Mouse (Mus musculus) neural tube, embryonic 11.5 days (tissue): Measurements from ENCODE around the gene Xkr7. TPM values are rescaled to one million over a fixed set of nuclear protein-coding genes. Genes with fewer than 3 reads are reported as not detected.

ENCODE experiments used
- ATAC-seq: fragments of 200-750 bp; cut with Nextera tagmentation; 2 replicates; pipeline ENCODE4 v1.8.0; 2017; ENCODE audit warnings: moderate number of reproducible peaks, mild to moderate bottlenecking, moderate TSS enrichment, moderate library complexity; ENCODE audit not compliant: insufficient read depth, low FRiP score, low TSS enrichment
- DNase-seq: peaks from one replicate; pipeline ENCODE4 v3.0.0-alpha.2; 2015; ENCODE audit warnings: low spot score
- H3K27ac ChIP-seq: fragments of 300-500 bp; sonication (generic); 2 replicates; pipeline ENCODE4 v1.5.1; 2014; ENCODE audit warnings: low read depth, mild to moderate bottlenecking, low read length
- H3K27me3 ChIP-seq: fragments of 300-500 bp; sonication (generic); 2 replicates; pipeline ENCODE4 v1.6.1; 2014; ENCODE audit warnings: mild to moderate bottlenecking, low read length, mixed read lengths; ENCODE audit not compliant: control insufficient read depth, insufficient read depth
- H3K36me3 ChIP-seq: fragments of 300-500 bp; sonication (generic); 2 replicates; pipeline ENCODE4 v1.6.1; 2014; ENCODE audit warnings: mild to moderate bottlenecking, low read length, moderate library complexity, mixed read lengths; ENCODE audit not compliant: control insufficient read depth, insufficient read depth
- H3K4me1 ChIP-seq: fragments of 300-500 bp; sonication (generic); 2 replicates; pipeline ENCODE4 v1.6.1; 2014; ENCODE audit warnings: low read length, mixed read lengths; ENCODE audit not compliant: control insufficient read depth, insufficient read depth
- H3K4me2 ChIP-seq: fragments of 300-500 bp; sonication (generic); 2 replicates; pipeline ENCODE4 v1.6.1; 2014; ENCODE audit warnings: low read depth, mild to moderate bottlenecking, moderate library complexity
- H3K4me3 ChIP-seq: fragments of 300-500 bp; sonication (generic); 2 replicates; pipeline ENCODE4 v1.5.1; 2014; ENCODE audit warnings: low read depth, low read length
- H3K9ac ChIP-seq: fragments of 300-500 bp; sonication (generic); 2 replicates; pipeline ENCODE4 v1.6.1; 2014; ENCODE audit warnings: mild to moderate bottlenecking, low read length
- H3K9me3 ChIP-seq: fragments of 300-500 bp; sonication (generic); 2 replicates; pipeline ENCODE4 v1.6.1; 2016; ENCODE audit warnings: low read length; ENCODE audit not compliant: control insufficient read depth
- WGBS: fragments of 180-500 bp; shearing (Covaris S2); extraction: QIAGEN DNeasy Blood & Tissue Kit; methylation state at CpG from one replicate; pipeline ENCODE4 v1.1.7; 2014; 5-methylcytosine and 5-hydroxymethylcytosine counted together
- polyA plus RNA-seq: library from polyadenylated mRNA; unstranded; fragments of >200 nt; fragmentation: Nextera tagmentation; extraction: Ambion mirVana; gene quantifications from 2 replicates; pipeline ENCODE4 v1.2.1, GENCODE M21; 2014

Gene Xkr7
- polyA plus RNA-seq, 1 experiment from 2014 or later, result 0.99 TPM

DNA sequence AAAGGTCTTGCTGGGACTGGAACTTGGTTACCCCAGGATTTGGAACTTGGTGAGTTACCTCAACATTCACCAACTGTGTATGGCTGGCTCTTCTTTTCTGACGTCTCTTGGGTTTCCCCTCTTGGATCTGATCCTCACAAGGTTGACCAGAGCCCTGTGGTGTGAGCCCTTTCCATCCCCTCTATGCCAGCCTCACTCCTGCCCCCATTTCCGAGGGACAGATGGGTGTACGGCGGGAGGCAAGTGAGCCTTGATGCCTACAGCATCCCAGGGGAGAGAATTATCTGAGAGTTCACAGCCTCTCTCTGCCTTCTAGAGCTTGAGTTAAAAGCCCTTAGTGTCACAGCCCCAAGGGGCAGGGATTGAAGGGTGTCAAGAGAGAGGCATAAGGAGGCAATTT is 4.2 kb upstream of the Xkr7 start:
- no peak overlapping the region for H3K27ac ChIP-seq
- no peaks in the 10 kb centered on the region for H3K36me3 ChIP-seq
- H3K9me3 ChIP-seq, result no peaks in the 10 kb centered on the region
- H3K4me2 ChIP-seq, result no peak overlapping the region
- ATAC-seq, result no peak
- no peak overlapping the region for H3K9ac ChIP-seq
- H3K4me1 ChIP-seq, result peaks cover 3% of the 10 kb centered on the region; the same call in 1 of the 2 replicates
- no peak overlapping the region for H3K4me3 ChIP-seq
- H3K27me3 ChIP-seq, result peaks cover 19% of the 10 kb centered on the region
- WGBS, result 51% methylated on average over 4 of the region's 4 CpGs
- DNase-seq, result no peak

DNA sequence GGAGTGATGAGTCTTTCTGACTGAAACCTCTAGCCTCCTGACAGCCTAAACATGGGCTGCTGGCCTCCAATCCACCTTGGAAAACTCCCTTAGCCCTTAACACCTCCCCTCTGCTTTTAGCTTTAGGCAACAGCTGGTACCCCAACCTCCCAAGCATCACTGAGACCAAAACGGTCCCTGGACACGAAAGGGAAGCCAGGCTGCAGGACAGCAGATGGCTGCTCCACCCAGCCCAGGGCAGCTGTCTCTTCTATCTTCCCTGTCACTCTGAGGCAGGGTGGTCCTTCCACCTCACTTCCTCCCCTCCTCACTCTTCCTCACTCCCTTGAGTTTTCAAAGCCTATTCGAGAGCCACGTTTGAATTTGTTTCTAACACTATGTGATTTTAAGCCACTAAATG is 1.2 kb upstream of the Xkr7 start:
- Histone ChIP-seq H3K4me2 (no peak overlapping the region), H3K4me3 (no peak overlapping the region), H3K4me1 (peaks cover 3% of the 10 kb centered on the region; the same call in 1 of the 2 replicates), H3K36me3 (no peaks in the 10 kb centered on the region), H3K27me3 (peaks cover 21% of the 10 kb centered on the region), H3K27ac (no peak overlapping the region), H3K9me3 (no peaks in the 10 kb centered on the region), H3K9ac (no peak overlapping the region)
- 18% methylated on average over 4 of the region's 4 CpGs for WGBS
- DNase-seq, result no peak
- ATAC-seq, result no peak

DNA sequence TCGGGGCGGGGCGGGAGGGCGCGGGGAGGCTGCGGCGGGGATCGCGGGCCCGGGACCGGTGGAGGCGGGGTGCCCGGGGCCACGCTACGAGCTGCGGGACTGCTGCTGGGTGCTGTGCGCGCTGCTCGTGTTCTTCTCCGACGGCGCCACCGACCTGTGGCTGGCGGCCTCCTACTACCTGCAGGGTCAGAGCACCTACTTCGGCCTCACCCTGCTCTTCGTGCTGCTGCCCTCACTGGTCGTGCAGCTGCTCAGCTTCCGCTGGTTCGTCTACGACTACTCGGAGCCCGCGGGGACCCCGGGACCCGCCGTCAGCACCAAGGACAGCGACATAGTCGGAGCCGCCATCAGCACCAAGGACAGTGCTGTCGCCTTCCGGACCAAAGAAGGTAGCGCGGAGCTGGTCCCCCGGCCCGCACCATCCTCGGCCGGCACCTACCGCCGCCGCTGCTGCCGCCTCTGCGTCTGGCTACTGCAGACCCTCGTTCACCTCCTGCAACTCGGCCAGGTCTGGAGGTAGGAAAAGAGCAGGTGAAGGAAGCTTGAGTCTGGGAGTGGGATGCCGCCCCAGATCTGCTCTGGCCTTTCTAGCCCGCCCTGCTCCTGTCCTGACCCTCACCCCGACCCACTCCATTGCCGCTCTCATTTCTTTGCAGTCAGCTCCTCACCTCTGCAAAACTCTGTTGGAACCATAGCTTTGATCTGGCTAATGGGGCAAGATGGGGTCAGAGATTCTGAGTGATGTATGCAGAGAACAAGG is 611 bp downstream of the Xkr7 start:
- no peaks in the 10 kb centered on the region for H3K36me3 ChIP-seq
- peak overlapping the region; percentile 65 for H3K27ac ChIP-seq
- WGBS, result 1% methylated on average over 39 of the region's 58 CpGs
- H3K9me3 ChIP-seq, result no peaks in the 10 kb centered on the region
- H3K4me1 ChIP-seq, result peaks cover 3% of the 10 kb centered on the region; the same call in 1 of the 2 replicates
- ATAC-seq (peak; percentile 70), DNase-seq (peak; percentile 88)
- H3K27me3 ChIP-seq, result peaks cover 21% of the 10 kb centered on the region
- H3K9ac ChIP-seq, result peak overlapping the region; percentile 44
- peak overlapping the region; percentile 51 for H3K4me3 ChIP-seq
- peak overlapping the region; percentile 64 for H3K4me2 ChIP-seq

DNA sequence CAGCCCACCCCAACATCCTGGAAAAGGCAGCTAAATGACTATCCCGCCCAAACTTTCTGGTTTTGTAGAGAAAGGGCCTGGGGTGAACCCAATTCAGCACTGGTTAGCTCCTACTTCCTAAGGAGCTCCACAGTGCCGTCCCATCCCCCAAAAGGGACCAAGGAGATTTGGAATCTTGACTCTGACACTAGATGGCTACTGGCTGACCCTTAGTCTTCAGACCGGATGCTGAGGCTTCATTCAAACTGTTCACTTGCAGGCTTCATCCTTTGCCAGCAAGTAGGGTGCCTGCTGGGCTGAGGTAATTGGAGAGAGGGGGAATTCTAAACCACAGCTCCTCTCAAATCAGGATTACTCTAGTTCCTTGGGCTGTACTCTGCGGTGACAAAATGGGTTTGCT is 1.3 kb downstream of the Xkr7 start:
- Histone ChIP-seq H3K27me3 (peaks cover 21% of the 10 kb centered on the region), H3K36me3 (no peaks in the 10 kb centered on the region), H3K27ac (no peak overlapping the region), H3K4me3 (peak overlapping the region; percentile 51), H3K9ac (0 out of 2 replicates have a peak overlapping the region, but pooled peaks have one; percentile 44), H3K4me2 (peak overlapping the region; percentile 64), H3K4me1 (peaks cover 3% of the 10 kb centered on the region; the same call in 1 of the 2 replicates), H3K9me3 (no peaks in the 10 kb centered on the region)
- 13% methylated on average over 4 of the region's 4 CpGs for WGBS
- no peak for DNase-seq
- ATAC-seq, result no peak

DNA sequence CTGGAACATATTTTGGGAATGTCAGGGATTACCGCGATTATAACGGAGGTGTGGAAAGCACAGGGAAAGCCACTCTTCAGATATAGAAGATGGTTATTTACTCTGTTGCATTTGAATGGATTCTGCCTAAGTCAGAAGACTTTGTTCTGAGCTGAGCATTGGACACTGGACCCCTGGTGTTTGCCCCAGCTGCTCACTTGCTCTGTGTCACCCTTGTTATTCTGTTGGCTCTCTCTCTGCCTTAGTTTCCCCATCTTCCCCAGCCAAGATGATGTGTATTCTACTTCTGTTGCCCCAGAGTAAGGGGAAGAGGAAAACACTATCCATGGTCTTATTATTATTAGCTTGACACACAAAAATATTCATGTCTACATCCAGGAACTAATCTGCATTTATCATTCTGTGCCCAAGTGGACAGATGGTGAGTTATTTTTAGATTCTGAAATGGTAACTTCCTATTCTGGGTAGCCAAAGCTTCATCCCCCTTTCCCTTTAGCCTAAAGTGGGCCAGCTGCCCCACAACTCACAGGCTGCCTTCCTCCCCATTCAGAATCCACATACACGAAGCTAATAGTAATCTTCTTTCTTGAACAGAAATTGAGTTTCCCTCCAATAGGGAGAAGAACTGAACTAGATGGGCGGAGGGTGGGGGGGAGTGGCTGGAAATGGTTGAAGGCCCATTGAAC is 2.0 kb downstream of the Xkr7 start:
- Histone ChIP-seq H3K4me2 (peak overlapping the region; percentile 64), H3K4me3 (peak overlapping the region; percentile 51), H3K9me3 (no peaks in the 10 kb centered on the region), H3K4me1 (peaks cover 3% of the 10 kb centered on the region; the same call in 1 of the 2 replicates), H3K36me3 (no peaks in the 10 kb centered on the region), H3K27ac (no peak overlapping the region), H3K9ac (no peak overlapping the region), H3K27me3 (peaks cover 21% of the 10 kb centered on the region)
- WGBS, result 75% methylated on average over 5 of the region's 5 CpGs
- ATAC-seq (no peak), DNase-seq (no peak)

DNA sequence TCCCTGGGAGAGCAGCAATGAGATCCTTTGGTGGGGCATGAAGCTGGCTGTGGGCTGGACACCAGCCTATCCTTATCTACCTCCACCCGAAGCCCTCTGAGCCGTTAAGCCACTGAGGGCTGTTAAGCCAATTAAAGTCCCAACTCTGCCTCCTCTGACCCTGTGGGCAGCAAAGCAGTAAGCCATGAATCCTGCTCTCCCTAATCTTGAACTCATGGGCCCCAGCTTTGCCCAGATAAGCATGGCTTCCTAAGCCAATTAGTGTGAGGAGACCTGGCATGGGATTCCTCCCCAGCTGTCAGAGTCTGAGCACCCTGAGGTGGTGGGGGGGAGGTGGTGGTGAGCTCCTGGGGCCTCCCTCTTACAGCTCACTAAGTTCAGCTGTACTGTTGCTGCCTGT is 5.0 kb downstream of the Xkr7 start:
- Histone ChIP-seq H3K36me3 (no peaks in the 10 kb centered on the region), H3K9ac (no peak overlapping the region), H3K4me1 (peaks cover 2% of the 10 kb centered on the region; the same call in 1 of the 2 replicates), H3K4me3 (no peak overlapping the region), H3K4me2 (no peak overlapping the region), H3K27ac (no peak overlapping the region), H3K9me3 (no peaks in the 10 kb centered on the region), H3K27me3 (peaks cover 8% of the 10 kb centered on the region)
- WGBS, result 35% methylated on average over 2 of the region's 2 CpGs
- ATAC-seq, result no peak
- DNase-seq, result no peak

DNA sequence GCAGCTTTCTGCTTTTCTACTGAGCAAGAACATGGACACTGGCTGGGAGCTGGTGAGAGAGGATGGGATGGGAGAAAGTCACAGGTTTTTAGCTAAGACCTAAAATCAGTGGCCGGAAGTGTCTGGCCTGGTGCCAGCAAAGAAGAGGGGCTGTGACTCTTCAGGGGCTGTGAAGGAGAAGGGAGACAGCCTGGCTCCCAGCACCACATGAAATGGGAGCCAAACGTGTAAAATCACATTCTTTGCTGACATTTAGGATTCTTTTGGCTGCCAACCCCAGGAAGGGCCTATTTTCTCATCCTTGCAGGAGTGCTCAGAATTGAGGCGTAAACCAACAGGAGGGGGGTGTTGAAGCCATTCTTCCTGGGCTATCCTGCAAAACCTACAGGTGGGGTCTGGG is 12.2 kb downstream of the Xkr7 start:
- ATAC-seq, result no peak
- H3K27me3 ChIP-seq, result no peaks in the 10 kb centered on the region
- no peaks in the 10 kb centered on the region for H3K36me3 ChIP-seq
- no peak for DNase-seq
- no peak overlapping the region for H3K9ac ChIP-seq
- 67% methylated on average over 3 of the region's 3 CpGs for WGBS
- H3K27ac ChIP-seq, result no peak overlapping the region
- H3K4me3 ChIP-seq, result no peak overlapping the region
- no peak overlapping the region for H3K4me2 ChIP-seq
- H3K4me1 ChIP-seq, result no peaks in the 10 kb centered on the region; the same call in 1 of the 2 replicates
- H3K9me3 ChIP-seq, result no peaks in the 10 kb centered on the region

DNA sequence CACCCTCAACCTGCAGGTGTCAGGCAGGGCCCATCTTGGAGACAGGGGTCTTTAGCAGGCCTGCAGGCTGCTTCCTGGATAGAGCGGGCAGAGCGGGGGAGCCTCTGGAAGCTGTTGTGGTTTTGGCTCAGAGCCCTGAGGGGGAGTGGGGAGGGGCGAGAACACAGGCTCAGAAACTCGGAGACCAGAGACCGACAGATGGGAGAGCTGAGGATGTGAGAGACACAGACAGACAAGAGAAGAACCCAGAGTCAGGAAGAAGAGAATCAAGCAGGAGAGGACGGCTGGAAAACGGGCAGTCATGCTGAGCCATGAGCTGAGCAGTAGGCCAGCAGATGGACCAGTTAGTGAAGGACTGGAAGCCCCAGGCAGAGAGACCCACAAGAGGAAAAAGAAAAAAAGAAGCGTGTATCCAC is 14.2 kb downstream of the Xkr7 start:
- H3K9me3 ChIP-seq, result no peaks in the 10 kb centered on the region
- no peaks in the 10 kb centered on the region for H3K27me3 ChIP-seq
- H3K36me3 ChIP-seq, result no peaks in the 10 kb centered on the region
- no peaks in the 10 kb centered on the region; the same call in 1 of the 2 replicates for H3K4me1 ChIP-seq
- DNase-seq (peak; percentile 39), ATAC-seq (no peak)
- no peak overlapping the region for H3K9ac ChIP-seq
- WGBS, result 61% methylated on average over 8 of the region's 8 CpGs
- no peak overlapping the region for H3K4me3 ChIP-seq
- H3K27ac ChIP-seq, result no peak overlapping the region
- no peak overlapping the region for H3K4me2 ChIP-seq
